Mouse (Mus musculus) small intestine, adult 2 months (tissue): ENCODE measurements around the gene Mlec.

Experiments used
- CTCF ChIP-seq: fragments of 200-500 bp; IDR thresholded peaks from 2 replicates; pipeline ENCODE4 v1.5.1; 2012; ENCODE audit warnings: low read depth, mild to moderate bottlenecking, control low read depth, inconsistent platforms, low read length, moderate library complexity, mixed read lengths; ENCODE audit not compliant: insufficient replicate concordance, insufficient read length; ENCODE audit errors: extremely low read depth
- POLR2A ChIP-seq: fragments of 200-500 bp; IDR thresholded peaks from 2 replicates; pipeline ENCODE4 v1.6.1; 2012; ENCODE audit warnings: low read depth, mild to moderate bottlenecking, control low read depth, inconsistent platforms, low read length, moderate library complexity

DNA sequence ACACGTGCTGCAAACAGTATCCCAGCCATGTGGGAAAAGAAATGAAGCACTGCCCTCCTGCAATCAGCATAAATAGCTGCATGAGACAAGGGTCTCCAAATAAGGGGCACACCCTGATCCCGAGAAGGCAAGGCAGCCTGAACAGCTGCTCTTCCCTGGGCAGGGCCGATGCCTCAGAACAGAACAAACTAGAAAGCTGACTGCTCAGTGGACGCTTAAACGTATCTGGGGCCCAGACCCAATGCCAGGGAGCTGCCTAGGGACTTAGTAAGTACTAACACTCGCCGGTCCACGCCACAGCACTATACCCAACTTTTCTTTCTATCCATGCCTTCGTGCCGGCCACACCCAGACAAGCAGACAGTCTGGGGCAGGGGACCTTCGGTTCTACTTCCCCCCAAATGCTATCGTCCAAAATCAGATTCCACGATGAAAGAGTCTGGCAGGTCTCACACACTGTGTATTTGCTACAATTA, 2.8 kb downstream of the Mlec start:
- TF ChIP-seq CTCF (no peak), POLR2A (no peak)
